Mouse (Mus musculus): ENCODE results near the gene 4930555G01Rik. TPM values are rescaled to one million over a fixed set of nuclear protein-coding genes. Genes with fewer than 3 reads are reported as not detected.
A peak's percentile ranks its signal among the peaks of the same experiment; 100 is the strongest.
"Not testable (repeated sequence)": the region's sequence is repeated elsewhere in the genome, so short reads cannot be mapped to it uniquely, and the experiment has no call there.

4930555G01Rik gene
- not detected in 2 replicates for polyA plus RNA-seq (2016; fragmentation: Nextera tagmentation; extraction: Ambion mirVana)

DNA sequence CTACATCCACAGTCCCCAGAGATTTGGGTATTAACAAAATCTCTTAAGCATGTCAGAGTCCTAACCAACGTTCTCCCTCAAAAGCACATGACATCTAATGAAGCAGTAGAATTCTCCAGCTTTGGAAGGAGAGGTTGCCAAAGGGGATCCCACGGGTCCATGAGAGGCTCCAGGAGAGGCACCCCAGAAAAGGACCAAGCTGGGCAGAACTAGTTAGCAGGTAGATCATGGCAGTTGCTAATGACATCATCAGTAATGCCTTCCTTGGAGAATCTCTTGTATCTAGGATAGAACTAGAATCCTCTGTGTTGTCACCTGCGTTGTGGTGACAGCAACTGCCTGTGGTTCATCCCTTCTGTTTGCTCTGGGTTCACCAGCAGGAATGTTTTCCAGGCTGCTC is at the start of gene 4930555G01Rik:
Gene 4930555G01Rik, plus strand, starts transcription at position 301 of the 400 bp plus-strand sequence.
- no CpG with 5 or more reads among the region's 3 CpGs for WGBS (ENCODE audit: insufficient replicate concordance)
- not testable (repeated sequence) for H3K27me3 ChIP-seq (replicated peaks); H3K36me3 ChIP-seq; ATAC-seq; H3K4me2 ChIP-seq; H3K27ac ChIP-seq; H3K4me1 ChIP-seq; H3K9ac ChIP-seq; H3K4me3 ChIP-seq; H3K9me3 ChIP-seq (replicated peaks)

DNA sequence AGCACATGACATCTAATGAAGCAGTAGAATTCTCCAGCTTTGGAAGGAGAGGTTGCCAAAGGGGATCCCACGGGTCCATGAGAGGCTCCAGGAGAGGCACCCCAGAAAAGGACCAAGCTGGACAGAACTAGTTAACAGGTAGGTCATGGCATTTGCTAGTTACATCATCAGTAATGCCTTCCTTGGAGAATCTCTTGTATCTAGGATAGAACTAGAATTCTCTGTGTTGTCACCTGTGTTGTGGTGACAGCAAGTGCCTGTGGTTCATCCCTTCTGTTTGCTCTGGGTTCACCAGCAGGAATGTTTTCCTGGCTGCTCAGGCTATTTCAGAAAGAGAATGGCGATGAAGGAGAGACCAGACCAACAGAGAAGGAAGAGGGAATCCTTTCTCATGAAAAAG is 34.8 kb upstream of the 4930555G01Rik start, which contains the start of gene Gm3298:
Gene Gm3298, plus strand, starts transcription at position 301 of the 400 bp plus-strand sequence.
- H3K4me2 ChIP-seq; ATAC-seq; H3K27ac ChIP-seq; H3K27me3 ChIP-seq (replicated peaks); H3K4me3 ChIP-seq; H3K36me3 ChIP-seq; H3K9me3 ChIP-seq (replicated peaks); H3K4me1 ChIP-seq; H3K9ac ChIP-seq: not testable (repeated sequence)
- 17% methylated on average over 1 of the region's 2 CpGs for WGBS (ENCODE audit: insufficient replicate concordance)

DNA sequence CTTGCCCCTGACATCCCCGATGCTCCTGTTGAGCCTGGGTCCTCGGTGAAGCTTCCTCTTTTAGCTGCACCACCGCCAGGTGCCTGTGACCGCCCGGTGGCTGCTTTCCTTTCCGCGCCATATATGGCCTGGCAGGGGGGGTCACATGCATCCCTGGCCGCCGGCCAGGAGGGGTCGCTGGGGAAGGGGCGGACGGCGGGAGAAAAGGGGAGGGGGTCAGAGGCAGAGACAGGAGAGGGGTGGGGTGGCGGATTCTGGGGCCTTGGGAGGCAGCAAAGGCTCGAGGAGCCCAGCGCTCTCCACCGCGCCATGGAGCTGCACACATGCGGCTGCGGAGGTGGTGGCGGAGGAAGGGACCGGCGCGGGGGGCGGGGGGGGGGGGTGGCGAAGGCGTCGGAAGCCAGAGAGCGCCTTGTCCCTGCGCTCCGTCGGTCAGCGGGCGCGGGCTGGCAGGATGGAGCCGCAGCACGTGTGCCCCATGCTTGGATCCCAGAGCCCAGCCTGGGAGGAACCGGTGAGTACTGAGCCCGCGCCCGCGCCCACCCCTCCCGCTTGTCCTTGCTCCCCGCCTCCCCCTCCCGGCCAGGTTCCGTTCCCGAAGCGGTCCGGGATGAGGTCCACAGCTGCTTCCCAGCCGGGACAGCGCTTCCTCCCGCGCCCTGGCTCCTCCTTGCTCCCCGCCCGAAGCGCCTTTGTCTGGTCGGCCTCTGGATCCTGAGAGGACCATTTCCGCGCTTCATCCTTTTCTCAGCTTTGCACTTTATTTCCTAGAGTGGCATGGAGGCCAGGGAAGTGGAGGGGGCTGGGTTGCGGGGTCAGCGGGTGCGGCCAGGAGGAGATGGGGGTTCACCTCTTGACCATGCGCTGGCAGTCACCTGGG is 20.4 kb downstream of the 4930555G01Rik start, which contains the start of gene Gm8281:
Gene Gm8281, plus strand, starts transcription at position 430 of the 880 bp plus-strand sequence.
- not testable (repeated sequence) for H3K9me3 ChIP-seq (replicated peaks); H3K4me1 ChIP-seq; H3K27ac ChIP-seq; H3K36me3 ChIP-seq; H3K27me3 ChIP-seq (replicated peaks); ATAC-seq; H3K9ac ChIP-seq
- Histone ChIP-seq H3K4me3 (peak within 1 kb of the TSS; percentile 22), H3K4me2 (peak within 1 kb of the TSS; percentile 52)
- WGBS (ENCODE audit: insufficient replicate concordance) = 5% methylated on average over 37 of the region's 63 CpGs

Other genes starting within 250 kb of the 4930555G01Rik start
- not detected in 2 replicates for gene Gm3269, start 212.5 kb upstream of the 4930555G01Rik start, polyA plus RNA-seq (2016; fragmentation: Nextera tagmentation; extraction: Ambion mirVana)
- 0.43 TPM in 1 of 2 replicates, not detected in the other for gene Gm3264, start 195.1 kb upstream of the 4930555G01Rik start, polyA plus RNA-seq (2016; fragmentation: Nextera tagmentation; extraction: Ambion mirVana)
- not detected in 2 replicates for gene Gm3278, start 158.2 kb upstream of the 4930555G01Rik start, polyA plus RNA-seq (2016; fragmentation: Nextera tagmentation; extraction: Ambion mirVana)
- gene Gm8297, start 66.7 kb upstream of the 4930555G01Rik start, polyA plus RNA-seq (2016; fragmentation: Nextera tagmentation; extraction: Ambion mirVana) = not detected in 2 replicates
- gene Gm3298, start 34.7 kb upstream of the 4930555G01Rik start, polyA plus RNA-seq (2016; fragmentation: Nextera tagmentation; extraction: Ambion mirVana) = not detected in 2 replicates
- 0.14 TPM in 1 of 2 replicates, not detected in the other for gene Gm8281, start 20.4 kb downstream of the 4930555G01Rik start, polyA plus RNA-seq (2016; fragmentation: Nextera tagmentation; extraction: Ambion mirVana)
- not detected in 2 replicates for gene Gm8279, start 80.9 kb downstream of the 4930555G01Rik start, polyA plus RNA-seq (2016; fragmentation: Nextera tagmentation; extraction: Ambion mirVana)
- gene Gm3317, start 113.9 kb downstream of the 4930555G01Rik start, polyA plus RNA-seq (2016; fragmentation: Nextera tagmentation; extraction: Ambion mirVana) = not detected in 2 replicates
- not detected in 2 replicates for gene Gm8271, start 135.2 kb downstream of the 4930555G01Rik start, polyA plus RNA-seq (2016; fragmentation: Nextera tagmentation; extraction: Ambion mirVana)
- not detected in 2 replicates for gene Gm3526, start 210.0 kb downstream of the 4930555G01Rik start, polyA plus RNA-seq (2016; fragmentation: Nextera tagmentation; extraction: Ambion mirVana)

Measured in liver, embryonic 12.5 days (tissue).